Mouse (Mus musculus) liver, embryonic 16.5 days (tissue): ENCODE measurements around the gene Rragd. TPM values are rescaled to one million over a fixed set of nuclear protein-coding genes. Genes with fewer than 3 reads are reported as not detected.

Source experiments
- ATAC-seq: fragments of 200-750 bp; cut with Nextera tagmentation; 2 replicates; pipeline ENCODE4 v1.8.0; 2017; ENCODE audit warnings: low read depth, mild to moderate bottlenecking, moderate number of reproducible peaks, moderate library complexity
- H3K27ac ChIP-seq: fragments of 300-500 bp; sonication (generic); 2 replicates; pipeline ENCODE4 v1.5.1; 2014; ENCODE audit warnings: mild to moderate bottlenecking, low read length
- H3K27me3 ChIP-seq: fragments of 300-500 bp; sonication (generic); 2 replicates; pipeline ENCODE4 v1.6.1; 2014; ENCODE audit warnings: low read depth, low read length, mixed read lengths; ENCODE audit not compliant: control insufficient read depth, insufficient read depth
- H3K36me3 ChIP-seq: fragments of 300-500 bp; sonication (generic); 2 replicates; pipeline ENCODE4 v1.6.1; 2014; ENCODE audit warnings: mild to moderate bottlenecking; ENCODE audit not compliant: control insufficient read depth, insufficient read depth
- H3K4me1 ChIP-seq: fragments of 300-500 bp; sonication (generic); 2 replicates; pipeline ENCODE4 v1.6.1; 2014; ENCODE audit warnings: low read depth, low read length, mixed read lengths; ENCODE audit not compliant: control insufficient read depth
- H3K4me2 ChIP-seq: fragments of 300-500 bp; sonication (generic); 2 replicates; pipeline ENCODE4 v1.6.1; 2014; ENCODE audit warnings: low read depth, low read length, mixed read lengths
- H3K4me3 ChIP-seq: fragments of 300-500 bp; sonication (generic); 2 replicates; pipeline ENCODE4 v1.5.1; 2014; ENCODE audit warnings: low read depth, mild to moderate bottlenecking, low read length
- H3K9ac ChIP-seq: fragments of 300-500 bp; sonication (generic); 2 replicates; pipeline ENCODE4 v1.6.1; 2014; ENCODE audit warnings: low read depth, low read length
- H3K9me3 ChIP-seq: fragments of 300-500 bp; sonication (generic); replicated peaks from 2 replicates; pipeline ENCODE4 v1.6.1; 2016; ENCODE audit warnings: low read length; ENCODE audit not compliant: control insufficient read depth
- WGBS: fragments of 180-500 bp; shearing (Covaris S2); extraction: QIAGEN DNeasy Blood & Tissue Kit; methylation state at CpG from one replicate; pipeline ENCODE4 v1.1.7; 2014; ENCODE audit not compliant: insufficient replicate concordance; 5-methylcytosine and 5-hydroxymethylcytosine counted together
- polyA plus RNA-seq: library from polyadenylated mRNA; unstranded; fragments of >200 nt; fragmentation: Nextera tagmentation; extraction: Ambion mirVana; gene quantifications from 2 replicates; pipeline ENCODE4 v1.2.1, GENCODE M21; 2015

Gene Rragd
- polyA plus RNA-seq, 1 experiment from 2014 or later = 1.4 TPM

GRCm38 (mm10) chr4:33066223-33066960 lies 83.6 kb downstream of the Rragd start:
- WGBS = 47% methylated on average over 14 of the region's 14 CpGs
- Histone ChIP-seq H3K27ac (no peak overlapping the region), H3K4me1 (no peaks in the 10 kb centered on the region), H3K4me2 (no peak overlapping the region), H3K27me3 (no peaks in the 10 kb centered on the region), H3K9me3 (no peaks in the 10 kb centered on the region), H3K4me3 (no peak overlapping the region), H3K9ac (no peak overlapping the region), H3K36me3 (no peaks in the 10 kb centered on the region)
- no peak for ATAC-seq

DNA sequence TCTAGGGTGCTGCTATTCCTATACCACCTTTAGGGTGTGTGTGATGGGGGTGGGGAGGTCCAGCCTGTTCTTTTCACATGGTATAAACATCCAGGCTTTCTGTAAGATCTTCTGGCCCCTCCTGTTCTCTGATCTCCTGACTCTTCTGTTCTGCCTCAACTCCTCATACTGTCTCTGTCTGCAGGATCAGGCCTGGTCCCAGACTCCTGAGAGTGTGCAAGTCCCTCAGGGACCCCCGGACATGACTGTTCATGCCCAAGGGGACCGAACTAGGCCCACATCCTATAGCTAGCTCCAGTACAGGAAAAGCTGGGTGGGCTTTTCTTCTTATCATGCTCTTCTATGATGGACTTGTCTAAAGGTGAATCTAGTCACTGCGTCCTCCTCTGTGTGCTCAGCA lies 84.5 kb downstream of the Rragd start:
- Histone ChIP-seq H3K36me3 (no peaks in the 10 kb centered on the region), H3K9me3 (no peaks in the 10 kb centered on the region), H3K27me3 (no peaks in the 10 kb centered on the region), H3K4me3 (no peak overlapping the region), H3K27ac (no peak overlapping the region), H3K4me1 (peaks cover 3% of the 10 kb centered on the region), H3K9ac (no peak overlapping the region), H3K4me2 (no peak overlapping the region)
- ATAC-seq = no peak
- WGBS = 66% methylated on average over 3 of the region's 3 CpGs

- 64% methylated on average over 6 of the region's 6 CpGs for WGBS
- peaks cover 8% of the 10 kb centered on the region for H3K4me1 ChIP-seq
- no peaks in the 10 kb centered on the region for H3K27me3 ChIP-seq
- ATAC-seq = no peak
- no peak overlapping the region for H3K27ac ChIP-seq
- H3K36me3 ChIP-seq = no peaks in the 10 kb centered on the region
- H3K9me3 ChIP-seq = no peaks in the 10 kb centered on the region
- H3K9ac ChIP-seq = no peak overlapping the region
- no peak overlapping the region for H3K4me2 ChIP-seq
- no peak overlapping the region for H3K4me3 ChIP-seq
Measured at GRCm38 (mm10) chr4:33067826-33068225, 85.0 kb downstream of the Rragd start.

DNA sequence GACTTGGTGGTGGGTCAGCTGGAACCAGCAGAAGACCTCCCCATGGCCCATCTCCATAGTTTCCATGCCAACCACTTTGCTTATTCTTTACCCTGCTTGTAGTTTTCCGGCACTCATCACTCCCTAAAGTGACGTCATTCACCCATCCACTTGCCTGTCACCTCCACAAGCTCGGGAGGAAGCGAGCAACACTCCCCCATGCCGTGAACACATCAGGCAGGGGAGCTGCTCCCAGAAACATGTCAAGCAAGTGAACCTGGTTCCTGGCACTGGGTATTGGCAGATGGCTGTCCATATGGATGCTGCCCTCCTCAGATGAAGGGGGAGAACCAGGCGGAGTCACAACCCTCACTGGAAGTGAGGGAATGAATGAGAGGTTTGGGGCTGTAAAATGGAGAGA lies 86.1 kb downstream of the Rragd start:
- H3K4me3 ChIP-seq = no peak overlapping the region
- H3K36me3 ChIP-seq = no peaks in the 10 kb centered on the region
- H3K9ac ChIP-seq = no peak overlapping the region
- no peaks in the 10 kb centered on the region for H3K27me3 ChIP-seq
- H3K27ac ChIP-seq = no peak overlapping the region
- no peak for ATAC-seq
- peaks cover 10% of the 10 kb centered on the region for H3K4me1 ChIP-seq
- 62% methylated on average over 6 of the region's 6 CpGs for WGBS
- H3K4me2 ChIP-seq = no peak overlapping the region
- no peaks in the 10 kb centered on the region for H3K9me3 ChIP-seq

DNA sequence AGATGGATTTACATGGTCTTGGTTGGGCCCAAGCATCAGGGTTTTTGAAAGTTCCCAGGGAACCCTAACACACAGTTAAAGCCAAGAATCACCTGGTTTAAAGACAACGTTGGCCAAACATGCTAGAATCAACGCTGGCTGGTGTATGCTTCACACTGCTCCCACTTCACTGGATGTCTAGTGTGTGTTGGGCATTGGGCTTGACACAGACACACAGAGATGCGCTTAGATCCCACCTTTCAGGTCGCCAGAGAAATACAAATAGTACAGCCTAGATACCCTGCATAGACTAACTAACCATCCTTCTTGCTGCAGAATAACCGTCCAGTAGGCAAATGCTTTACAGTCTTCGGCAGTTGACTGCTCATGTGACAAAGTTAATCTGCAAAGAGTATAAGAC lies 87.5 kb downstream of the Rragd start:
- Histone ChIP-seq H3K4me2 (no peak overlapping the region), H3K9ac (no peak overlapping the region), H3K4me3 (no peak overlapping the region), H3K27me3 (no peaks in the 10 kb centered on the region), H3K9me3 (no peaks in the 10 kb centered on the region), H3K36me3 (no peaks in the 10 kb centered on the region), H3K27ac (no peak overlapping the region), H3K4me1 (peaks cover 10% of the 10 kb centered on the region)
- 73% methylated on average over 6 of the region's 6 CpGs for WGBS
- ATAC-seq = no peak

DNA sequence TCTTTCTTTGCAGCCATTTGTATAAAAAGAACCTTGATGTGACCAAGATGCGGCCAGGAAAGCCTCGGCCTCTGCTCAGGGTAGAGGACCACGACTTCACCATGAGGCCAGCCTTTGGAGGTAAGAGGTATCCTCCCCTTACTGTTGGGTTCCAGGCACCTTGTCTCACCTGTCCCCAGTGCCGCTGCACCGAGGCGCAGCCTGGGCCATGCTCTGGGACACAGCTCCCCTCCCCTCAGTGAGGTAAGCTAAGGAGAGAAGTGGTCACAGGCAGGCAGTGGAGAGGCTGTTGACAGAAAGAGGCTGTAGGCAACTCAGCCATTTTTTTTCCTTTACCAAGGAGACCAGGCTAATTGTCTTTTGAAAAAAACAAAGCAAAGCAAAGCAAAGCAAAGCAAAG lies 88.5 kb downstream of the Rragd start:
- H3K36me3 ChIP-seq = no peaks in the 10 kb centered on the region
- H3K27me3 ChIP-seq = no peaks in the 10 kb centered on the region
- H3K9ac ChIP-seq = no peak overlapping the region
- no peak overlapping the region for H3K27ac ChIP-seq
- peaks cover 10% of the 10 kb centered on the region for H3K4me1 ChIP-seq
- 66% methylated on average over 6 of the region's 6 CpGs for WGBS
- ATAC-seq = no peak
- no peak overlapping the region for H3K4me3 ChIP-seq
- no peaks in the 10 kb centered on the region for H3K9me3 ChIP-seq
- H3K4me2 ChIP-seq = no peak overlapping the region

Other genes starting within 250 kb of the Rragd start
- 28.8 and 29.4 TPM in 2 replicates for gene Lyrm2, start 182.8 kb upstream of the Rragd start, polyA plus RNA-seq
- gene Ankrd6, start 32.2 kb upstream of the Rragd start, polyA plus RNA-seq = 0.55 and 0.60 TPM in 2 replicates
- gene Ube2j1, start 48.4 kb downstream of the Rragd start, polyA plus RNA-seq = 25.6 and 28.6 TPM in 2 replicates
- not detected in 2 replicates for gene Gabrr2, start 80.0 kb downstream of the Rragd start, polyA plus RNA-seq
- not detected in 2 replicates for gene Gabrr1, start 149.5 kb downstream of the Rragd start, polyA plus RNA-seq
- gene Pm20d2, start 206.7 kb downstream of the Rragd start, polyA plus RNA-seq = 0.06 and 0.13 TPM in 2 replicates
- 0.07 and 0.08 TPM in 2 replicates for gene Srsf12, start 226.0 kb downstream of the Rragd start, polyA plus RNA-seq